8 mouse cellular contexts compared by ENCODE assay signal in the genomic region with DNA sequence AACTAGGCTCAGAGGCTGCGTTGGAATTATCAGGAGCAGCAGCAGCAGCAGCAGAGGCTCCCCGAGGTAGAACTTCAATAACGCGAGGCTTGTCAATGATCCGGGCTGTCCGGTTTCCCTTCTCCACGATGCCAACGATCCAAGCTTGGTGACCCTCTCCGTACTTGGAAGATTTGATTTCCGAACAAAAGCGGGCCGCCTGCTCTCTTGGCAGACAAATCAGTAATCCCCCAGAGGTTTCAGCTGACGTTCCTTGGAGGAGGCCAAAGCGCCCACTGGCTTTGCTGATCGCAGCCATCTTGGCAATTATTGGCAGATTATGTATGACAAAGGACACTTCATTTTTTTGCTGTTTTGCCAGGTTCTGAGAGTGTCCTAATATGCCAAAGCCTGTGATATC. TPM values are rescaled to one million over a fixed set of nuclear protein-coding genes. Genes with fewer than 3 reads are reported as not detected.
A peak's percentile ranks its signal among the peaks of the same experiment; 100 is the strongest.
DNase-seq lines count a peak whose midpoint lies in the region; ATAC-seq lines count a peak whose summit lies in the region.

No protein-coding gene starts in this region.

- H3K4me2 ChIP-seq in kidney, embryonic 16.5 days (replicated peaks; ENCODE audit: low read depth, low read length), result peak overlapping the region; percentile 86
- H3K4me2 ChIP-seq in embryonic facial prominence, embryonic 12.5 days (replicated peaks), result peak overlapping the region; percentile 89; the same call in 1 of the 2 replicates
- H3K4me2 ChIP-seq in hindbrain, embryonic 16.5 days (ENCODE audit: low read length), result peak overlapping the region; percentile 65
- peak overlapping the region; percentile 95 for H3K4me2 ChIP-seq in midbrain, embryonic 16.5 days (ENCODE audit: low read length)

- peaks cover 40% of the 10 kb centered on the region for H3K36me3 ChIP-seq in kidney, embryonic 16.5 days (ENCODE audit: insufficient read depth, low read length)
- peaks cover 24% of the 10 kb centered on the region for H3K36me3 ChIP-seq in embryonic facial prominence, embryonic 12.5 days
- peaks cover 4% of the 10 kb centered on the region for H3K36me3 ChIP-seq in hindbrain, embryonic 16.5 days (ENCODE audit: control insufficient read depth, insufficient read depth, low read length)
- H3K36me3 ChIP-seq in midbrain, embryonic 16.5 days (ENCODE audit: control insufficient read depth, insufficient read depth, low read length), result peaks cover 10% of the 10 kb centered on the region

- H3K27ac ChIP-seq in kidney, embryonic 16.5 days (ENCODE audit: low read length), result no peak overlapping the region
- no peak overlapping the region for H3K27ac ChIP-seq in embryonic facial prominence, embryonic 12.5 days
- H3K27ac ChIP-seq in hindbrain, embryonic 16.5 days (ENCODE audit: low read depth, low read length), result no peak overlapping the region
- H3K27ac ChIP-seq in midbrain, embryonic 16.5 days (ENCODE audit: low read length), result no peak overlapping the region

- 95% methylated on average over 15 of the region's 15 CpGs for WGBS in kidney, embryonic 16.5 days
- 94% methylated on average over 15 of the region's 15 CpGs for WGBS in embryonic facial prominence, embryonic 12.5 days
- WGBS in hindbrain, embryonic 16.5 days, result 90% methylated on average over 15 of the region's 15 CpGs
- WGBS in midbrain, embryonic 16.5 days, result 90% methylated on average over 15 of the region's 15 CpGs

- H3K9ac ChIP-seq in kidney, embryonic 16.5 days (replicated peaks; ENCODE audit: low read length), result 0 out of 2 replicates have a peak overlapping the region, but pooled peaks have one; percentile 94
- H3K9ac ChIP-seq in embryonic facial prominence, embryonic 12.5 days, result no peak overlapping the region
- H3K9ac ChIP-seq in hindbrain, embryonic 16.5 days (ENCODE audit: low read depth, low read length), result no peak overlapping the region
- no peak overlapping the region for H3K9ac ChIP-seq in midbrain, embryonic 16.5 days (ENCODE audit: low read depth, low read length)

- no peaks in the 10 kb centered on the region for H3K27me3 ChIP-seq in kidney, embryonic 16.5 days (ENCODE audit: insufficient read depth, low read length)
- H3K27me3 ChIP-seq in embryonic facial prominence, embryonic 12.5 days, result no peaks in the 10 kb centered on the region
- H3K27me3 ChIP-seq in hindbrain, embryonic 16.5 days (replicated peaks; ENCODE audit: control insufficient read depth, insufficient read depth, low read length), result no peaks in the 10 kb centered on the region
- H3K27me3 ChIP-seq in midbrain, embryonic 16.5 days (ENCODE audit: control insufficient read depth, insufficient read depth, low read depth, low read length), result no peaks in the 10 kb centered on the region

- H3K4me1 ChIP-seq in kidney, embryonic 16.5 days (ENCODE audit: insufficient read depth, low read length), result peaks cover 31% of the 10 kb centered on the region
- H3K4me1 ChIP-seq in embryonic facial prominence, embryonic 12.5 days, result peaks cover 13% of the 10 kb centered on the region; the same call in 1 of the 2 replicates
- peaks cover 10% of the 10 kb centered on the region for H3K4me1 ChIP-seq in hindbrain, embryonic 16.5 days (ENCODE audit: control insufficient read depth, insufficient read depth, low read depth, low read length)
- peaks cover 18% of the 10 kb centered on the region for H3K4me1 ChIP-seq in midbrain, embryonic 16.5 days (ENCODE audit: control insufficient read depth, insufficient read depth, low read length)

- DNase-seq in kidney, adult 8-10 months, result no peak
- DNase-seq in B cell, adult 2 months, result no peak
- DNase-seq in retina, postnatal 1 day, result no peak
- no peak for DNase-seq in spleen, postnatal 10 days (ENCODE audit: low spot score in 2 of 2)

- no peak for ATAC-seq in kidney, embryonic 16.5 days (ENCODE audit: low FRiP score, low TSS enrichment)
- ATAC-seq in embryonic facial prominence, embryonic 12.5 days (ENCODE audit: insufficient number of reproducible peaks, insufficient read depth, low FRiP score, low TSS enrichment), result no peak
- ATAC-seq in hindbrain, embryonic 16.5 days, result no peak
- no peak for ATAC-seq in midbrain, embryonic 16.5 days

- H3K4me3 ChIP-seq in kidney, embryonic 16.5 days (ENCODE audit: low read length), result peak overlapping the region; percentile 93
- H3K4me3 ChIP-seq in embryonic facial prominence, embryonic 12.5 days, result peak overlapping the region; percentile 84; the same call in 1 of the 2 replicates
- H3K4me3 ChIP-seq in hindbrain, embryonic 16.5 days (ENCODE audit: low read length), result no peak overlapping the region; the same call in 1 of the 2 replicates
- no peak overlapping the region; the same call in 1 of the 2 replicates for H3K4me3 ChIP-seq in midbrain, embryonic 16.5 days (ENCODE audit: low read depth, low read length)

- H3K9me3 ChIP-seq in kidney, embryonic 16.5 days (ENCODE audit: low read length), result peaks cover 7% of the 10 kb centered on the region
- H3K9me3 ChIP-seq in embryonic facial prominence, embryonic 12.5 days, result peaks cover 5% of the 10 kb centered on the region
- peaks cover 4% of the 10 kb centered on the region for H3K9me3 ChIP-seq in hindbrain, embryonic 16.5 days (ENCODE audit: control insufficient read depth, low read length)
- H3K9me3 ChIP-seq in midbrain, embryonic 16.5 days (replicated peaks; ENCODE audit: control insufficient read depth, low read length, poor library complexity, severe bottlenecking), result peaks cover 5% of the 10 kb centered on the region; the same call in 1 of the 2 replicates

RNA-seq across cellular contexts. Expression of a gene that starts 1.3 kb away (rescaled TPM):
- 105 and 108 TPM in 2 replicates for polyA plus RNA-seq in kidney, embryonic 16.5 days (2015; fragmentation: Nextera tagmentation; extraction: Ambion mirVana)
- 80.1 and 80.4 TPM in 2 replicates for polyA plus RNA-seq in embryonic facial prominence, embryonic 12.5 days (2016; fragmentation: Nextera tagmentation; extraction: Ambion mirVana)
- polyA plus RNA-seq in hindbrain, embryonic 16.5 days (2015; fragmentation: Nextera tagmentation; extraction: Ambion mirVana), result 54.2 and 58.9 TPM in 2 replicates
- polyA plus RNA-seq in midbrain, embryonic 16.5 days (2015; fragmentation: Nextera tagmentation; extraction: Ambion mirVana), result 59.4 and 59.7 TPM in 2 replicates

RNA-seq across cellular contexts. Expression of a gene that starts 12.1 kb away (rescaled TPM):
- 196 and 200 TPM in 2 replicates for polyA plus RNA-seq in kidney, embryonic 16.5 days (2015; fragmentation: Nextera tagmentation; extraction: Ambion mirVana)
- 196 and 203 TPM in 2 replicates for polyA plus RNA-seq in embryonic facial prominence, embryonic 12.5 days (2016; fragmentation: Nextera tagmentation; extraction: Ambion mirVana)
- 118 and 122 TPM in 2 replicates for polyA plus RNA-seq in hindbrain, embryonic 16.5 days (2015; fragmentation: Nextera tagmentation; extraction: Ambion mirVana)
- polyA plus RNA-seq in midbrain, embryonic 16.5 days (2015; fragmentation: Nextera tagmentation; extraction: Ambion mirVana), result 112 and 120 TPM in 2 replicates

RNA-seq across cellular contexts. Expression of a gene that starts 23.5 kb away (rescaled TPM):
- 1.0 and 1.4 TPM in 2 replicates for polyA plus RNA-seq in kidney, embryonic 16.5 days (2015; fragmentation: Nextera tagmentation; extraction: Ambion mirVana)
- polyA plus RNA-seq in embryonic facial prominence, embryonic 12.5 days (2016; fragmentation: Nextera tagmentation; extraction: Ambion mirVana), result 0.88 and 0.91 TPM in 2 replicates
- polyA plus RNA-seq in hindbrain, embryonic 16.5 days (2015; fragmentation: Nextera tagmentation; extraction: Ambion mirVana), result 0.26 and 0.44 TPM in 2 replicates
- polyA plus RNA-seq in midbrain, embryonic 16.5 days (2015; fragmentation: Nextera tagmentation; extraction: Ambion mirVana), result 0.25 and 0.31 TPM in 2 replicates

RNA-seq across cellular contexts. Expression of a gene that starts 28.5 kb away (rescaled TPM):
- polyA plus RNA-seq in kidney, embryonic 16.5 days (2015; fragmentation: Nextera tagmentation; extraction: Ambion mirVana), result 60.5 and 64.3 TPM in 2 replicates
- 82.9 and 89.3 TPM in 2 replicates for polyA plus RNA-seq in embryonic facial prominence, embryonic 12.5 days (2016; fragmentation: Nextera tagmentation; extraction: Ambion mirVana)
- 76.8 and 82.6 TPM in 2 replicates for polyA plus RNA-seq in hindbrain, embryonic 16.5 days (2015; fragmentation: Nextera tagmentation; extraction: Ambion mirVana)
- polyA plus RNA-seq in midbrain, embryonic 16.5 days (2015; fragmentation: Nextera tagmentation; extraction: Ambion mirVana), result 64.5 and 70.4 TPM in 2 replicates

RNA-seq across cellular contexts. Expression of a gene that starts 39.6 kb away (rescaled TPM):
- polyA plus RNA-seq in kidney, embryonic 16.5 days (2015; fragmentation: Nextera tagmentation; extraction: Ambion mirVana), result 18.6 and 26.6 TPM in 2 replicates
- polyA plus RNA-seq in embryonic facial prominence, embryonic 12.5 days (2016; fragmentation: Nextera tagmentation; extraction: Ambion mirVana), result 34.0 and 39.7 TPM in 2 replicates
- 12.1 and 12.3 TPM in 2 replicates for polyA plus RNA-seq in hindbrain, embryonic 16.5 days (2015; fragmentation: Nextera tagmentation; extraction: Ambion mirVana)
- 14.3 and 15.5 TPM in 2 replicates for polyA plus RNA-seq in midbrain, embryonic 16.5 days (2015; fragmentation: Nextera tagmentation; extraction: Ambion mirVana)

Comparison
In these comparisons a context has a peak if more than half of its experiments do, and no peak if none do; other contexts are left out.
1. H3K4me3 ChIP-seq: peak in kidney, embryonic 16.5 days (single experiment) and embryonic facial prominence, embryonic 12.5 days (single experiment); none in hindbrain, embryonic 16.5 days (single experiment) and midbrain, embryonic 16.5 days (single experiment).
2. Peak in every context shown above with its lines, with median percentiles within 50 percentile points of each other: H3K4me2 ChIP-seq.